Mouse (Mus musculus) forebrain, embryonic 15.5 days (tissue): Measurements from ENCODE around the gene Rpl39l. TPM values are rescaled to one million over a fixed set of nuclear protein-coding genes. Genes with fewer than 3 reads are reported as not detected.
"Not testable (repeated sequence)": the region's sequence is repeated elsewhere in the genome, so short reads cannot be mapped to it uniquely, and the experiment has no call there.

Experiments
- ATAC-seq: fragments of 200-750 bp; cut with Nextera tagmentation; replicated peaks from 2 replicates; pipeline ENCODE4 v1.8.0; 2017; ENCODE audit warnings: mild to moderate bottlenecking, moderate TSS enrichment, moderate library complexity
- H3K27ac ChIP-seq: fragments of 300-500 bp; sonication (generic); replicated peaks from 2 replicates; pipeline ENCODE4 v1.5.1; 2015; ENCODE audit warnings: mild to moderate bottlenecking, inconsistent platforms
- H3K27me3 ChIP-seq: fragments of 300-500 bp; sonication (generic); 2 replicates; pipeline ENCODE4 v1.6.1; 2015; ENCODE audit warnings: inconsistent platforms
- H3K36me3 ChIP-seq: fragments of 300-500 bp; sonication (generic); 2 replicates; pipeline ENCODE4 v1.6.1; 2015; ENCODE audit warnings: mild to moderate bottlenecking, inconsistent platforms
- H3K4me1 ChIP-seq: fragments of 300-500 bp; sonication (generic); 2 replicates; pipeline ENCODE4 v1.6.1; 2015; ENCODE audit warnings: inconsistent platforms
- H3K4me2 ChIP-seq: fragments of 300-500 bp; sonication (generic); replicated peaks from 2 replicates; pipeline ENCODE4 v1.6.1; 2015; ENCODE audit warnings: mild to moderate bottlenecking, inconsistent platforms
- H3K4me3 ChIP-seq: fragments of 300-500 bp; sonication (generic); 2 replicates; pipeline ENCODE4 v1.5.1; 2015; ENCODE audit warnings: mild to moderate bottlenecking, inconsistent platforms
- H3K9ac ChIP-seq: fragments of 300-500 bp; sonication (generic); replicated peaks from 2 replicates; pipeline ENCODE4 v1.6.1; 2015; ENCODE audit warnings: mild to moderate bottlenecking, inconsistent platforms
- H3K9me3 ChIP-seq: fragments of 300-500 bp; sonication (generic); 2 replicates; pipeline ENCODE4 v1.6.1; 2016; ENCODE audit warnings: inconsistent platforms
- WGBS: fragments of 180-500 bp; shearing (Covaris S2); methylation state at CpG from one replicate; pipeline ENCODE4 v1.1.7; 2015; ENCODE audit warnings: mixed read lengths; 5-methylcytosine and 5-hydroxymethylcytosine counted together
- polyA plus RNA-seq: library from polyadenylated mRNA; unstranded; fragments of >200 nt; fragmentation: Nextera tagmentation; extraction: Ambion mirVana; gene quantifications from 2 replicates; pipeline ENCODE4 v1.2.1, GENCODE M21; 2015

Gene Rpl39l
- polyA plus RNA-seq, 1 experiment from 2014 or later, result not detected

GRCm38 (mm10) chr16:10216366-10216765, 46.3 kb downstream of the Rpl39l start:
- H3K4me1 ChIP-seq, H3K9ac ChIP-seq, H3K9me3 ChIP-seq, ATAC-seq, H3K36me3 ChIP-seq, H3K27me3 ChIP-seq, H3K4me2 ChIP-seq, H3K27ac ChIP-seq, H3K4me3 ChIP-seq: not testable (repeated sequence)
- WGBS, result 91% methylated on average over 1 of the region's 1 CpGs

- H3K36me3 ChIP-seq, H3K27me3 ChIP-seq, H3K4me2 ChIP-seq, H3K4me3 ChIP-seq, H3K4me1 ChIP-seq, H3K9ac ChIP-seq, H3K27ac ChIP-seq, ATAC-seq, H3K9me3 ChIP-seq: not testable (repeated sequence)
- 86% methylated on average over 2 of the region's 2 CpGs for WGBS
Observed at GRCm38 (mm10) chr16:10217020-10217419, 47.0 kb downstream of the Rpl39l start.

Other genes starting within 250 kb of the Rpl39l start
- gene Grin2a, start 174.7 kb upstream of the Rpl39l start, polyA plus RNA-seq, result 2.2 TPM in 2 replicates
- gene Atf7ip2, start 22.5 kb downstream of the Rpl39l start, polyA plus RNA-seq, result 0.19 TPM in 1 of 2 replicates, not detected in the other
- gene Emp2, start 143.7 kb downstream of the Rpl39l start, polyA plus RNA-seq, result 5.9 and 7.2 TPM in 2 replicates
- gene Tekt5, start 225.3 kb downstream of the Rpl39l start, polyA plus RNA-seq, result 2.4 and 3.0 TPM in 2 replicates
- gene Nubp1, start 241.7 kb downstream of the Rpl39l start, polyA plus RNA-seq, result 45.9 and 48.6 TPM in 2 replicates